Mouse (Mus musculus) limb, embryonic 11.5 days (tissue): ENCODE results near the gene Nlrp9c. TPM values are rescaled to one million over a fixed set of nuclear protein-coding genes. Genes with fewer than 3 reads are reported as not detected.

ENCODE experiments used
- polyA plus RNA-seq: library from polyadenylated mRNA; unstranded; fragments of >200 nt; fragmentation: Nextera tagmentation; extraction: Ambion mirVana; gene quantifications from 2 replicates; pipeline ENCODE4 v1.2.1, GENCODE M21; 2014

The Nlrp9c gene
- polyA plus RNA-seq, 1 experiment from 2014 or later: not detected

Other genes starting within 250 kb of the Nlrp9c start
- gene Cyp2b9, start 230.3 kb downstream of the Nlrp9c start, polyA plus RNA-seq: not detected in 2 replicates
- gene Vmn1r184, start 143.4 kb downstream of the Nlrp9c start, polyA plus RNA-seq: not detected in 2 replicates
- not detected in 2 replicates for gene Cyp2a4, start 96.5 kb downstream of the Nlrp9c start, polyA plus RNA-seq
- not detected in 2 replicates for gene Nlrp4a, start 31.4 kb upstream of the Nlrp9c start, polyA plus RNA-seq
- not detected in 2 replicates for gene Nlrp9a, start 131.3 kb upstream of the Nlrp9c start, polyA plus RNA-seq
- gene Vmn1r185, start 214.8 kb upstream of the Nlrp9c start, polyA plus RNA-seq: not detected in 2 replicates